Mouse (Mus musculus) adrenal gland, postnatal 14 days (tissue): ENCODE results near the gene Dbil5. TPM values are rescaled to one million over a fixed set of nuclear protein-coding genes. Genes with fewer than 3 reads are reported as not detected.
"Not testable (repeated sequence)": the region's sequence is repeated elsewhere in the genome, so short reads cannot be mapped to it uniquely, and the experiment has no call there.

Experiments
- DNase-seq: peaks from one replicate; pipeline ENCODE4 v3.0.0; 2021; ENCODE audit warnings: mixed read lengths
- long read RNA-seq, 2 experiments: library from polyadenylated mRNA; stranded (forward); transcript quantifications; one replicate each; pipeline ENCODE4 v2.0.0; 2021
- total RNA-seq: library from RNA; stranded (reverse); gene quantifications from 2 replicates; pipeline ENCODE4 v1.2.3, GENCODE M21; 2021

Dbil5 gene
- total RNA-seq = 1.3 TPM in 1 of 2 replicates, not detected in the other
- long read RNA-seq, experiment 1 = 0 reads
- long read RNA-seq, experiment 2 = 0 reads

DNA sequence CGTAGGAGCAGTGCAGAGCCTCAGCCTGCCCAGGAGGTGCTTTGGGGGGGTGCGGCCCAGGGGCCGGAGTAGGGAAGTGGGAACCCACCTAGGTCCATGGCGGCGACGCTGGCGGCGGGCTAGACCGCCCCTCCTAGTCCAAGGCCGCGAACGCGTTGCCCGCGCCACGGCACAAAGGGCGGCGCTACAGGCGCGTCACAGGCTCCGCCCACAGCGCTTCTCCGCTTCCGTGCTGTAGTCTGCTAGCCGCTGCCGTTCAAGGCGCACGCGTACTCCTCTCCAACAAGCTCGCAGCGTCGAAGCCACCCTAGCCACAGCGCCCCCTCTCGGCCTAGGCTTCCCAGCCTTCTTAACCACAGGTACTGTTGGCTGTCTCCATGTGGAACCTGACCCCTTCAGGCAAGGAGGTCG, at the start of gene Dbil5, which contains the start of gene Gemin4:
Dbil5 (plus strand) TSS at position 219 of the 411 bp plus-strand sequence.
Gemin4 (minus strand) TSS at position 275 of the 411 bp plus-strand sequence.
- peak; percentile 99 for DNase-seq

DNA sequence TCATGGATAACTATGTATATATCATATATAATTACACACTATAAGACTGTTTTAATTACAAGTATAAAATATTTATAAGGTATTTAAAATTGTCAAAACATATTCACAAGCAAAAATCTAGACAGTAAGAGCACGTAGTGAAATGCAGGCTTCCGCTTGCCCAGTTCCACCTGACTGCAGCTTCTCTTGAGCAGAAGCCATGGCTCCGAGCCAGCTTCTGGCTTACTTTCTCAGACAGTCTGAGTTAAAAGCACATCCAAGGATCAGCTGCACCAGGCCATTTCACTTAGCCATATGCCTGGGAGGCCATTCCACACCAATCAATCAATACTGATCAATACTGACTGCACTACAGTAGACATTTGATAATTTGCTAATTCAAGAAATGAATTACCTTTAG, 48.4 kb upstream of the Dbil5 start:
- no peak for DNase-seq

DNA sequence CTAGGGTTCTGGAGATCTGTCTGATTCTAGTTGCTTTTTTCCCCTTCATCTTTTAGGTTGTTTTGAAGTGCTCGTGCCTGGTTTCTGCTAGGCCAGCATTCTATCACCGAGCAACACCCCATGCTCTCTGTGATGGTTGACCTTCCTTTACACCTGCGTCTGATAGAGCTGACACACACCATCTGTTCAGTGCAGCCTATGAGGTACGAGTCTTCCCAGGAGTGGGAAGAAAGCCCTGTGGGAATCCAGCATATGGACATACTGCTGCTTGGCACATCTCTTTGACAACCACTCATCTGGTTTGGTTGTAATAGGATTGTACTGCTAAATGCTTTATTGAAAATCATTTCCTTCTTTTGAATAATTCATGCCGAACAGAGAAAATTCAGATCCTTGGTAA, 47.2 kb upstream of the Dbil5 start:
- no peak for DNase-seq

DNA sequence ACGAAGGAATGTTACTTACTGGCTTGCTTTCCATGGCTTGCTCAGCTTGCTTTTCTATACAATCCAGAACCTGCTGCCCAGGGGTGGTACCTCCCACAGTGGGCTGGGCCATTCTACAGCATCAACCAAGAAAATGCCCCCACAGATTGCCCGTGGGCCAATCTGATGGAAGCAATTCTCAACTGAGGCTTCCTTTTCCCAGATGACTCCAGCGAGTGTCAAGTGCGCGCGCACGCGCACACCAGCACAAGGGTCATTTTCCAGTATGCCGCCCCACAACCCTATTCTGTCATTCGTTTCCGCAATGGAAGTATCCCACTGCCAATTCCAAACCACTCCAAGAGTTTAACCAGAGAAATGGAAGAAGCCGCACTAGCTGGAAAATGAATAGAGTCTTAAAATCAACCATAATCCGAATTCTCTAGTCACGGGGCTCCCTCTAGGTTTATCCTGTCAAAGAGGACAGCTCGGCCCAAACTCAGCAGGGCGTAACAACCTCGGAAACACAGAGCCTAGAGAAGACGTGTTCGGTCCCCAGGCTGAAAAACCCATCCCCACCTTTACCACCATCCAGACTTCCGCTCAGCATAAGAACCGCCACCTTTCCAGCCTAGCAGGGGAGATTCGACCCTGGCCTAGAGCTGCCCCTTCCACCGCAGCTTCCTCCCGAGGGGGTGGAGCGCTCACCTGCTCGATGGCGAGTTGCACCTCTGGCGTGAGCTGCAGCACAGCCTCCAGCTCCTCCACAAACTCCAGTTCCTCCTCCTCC, 38.5 kb upstream of the Dbil5 start:
- peak; percentile 69 for DNase-seq

DNA sequence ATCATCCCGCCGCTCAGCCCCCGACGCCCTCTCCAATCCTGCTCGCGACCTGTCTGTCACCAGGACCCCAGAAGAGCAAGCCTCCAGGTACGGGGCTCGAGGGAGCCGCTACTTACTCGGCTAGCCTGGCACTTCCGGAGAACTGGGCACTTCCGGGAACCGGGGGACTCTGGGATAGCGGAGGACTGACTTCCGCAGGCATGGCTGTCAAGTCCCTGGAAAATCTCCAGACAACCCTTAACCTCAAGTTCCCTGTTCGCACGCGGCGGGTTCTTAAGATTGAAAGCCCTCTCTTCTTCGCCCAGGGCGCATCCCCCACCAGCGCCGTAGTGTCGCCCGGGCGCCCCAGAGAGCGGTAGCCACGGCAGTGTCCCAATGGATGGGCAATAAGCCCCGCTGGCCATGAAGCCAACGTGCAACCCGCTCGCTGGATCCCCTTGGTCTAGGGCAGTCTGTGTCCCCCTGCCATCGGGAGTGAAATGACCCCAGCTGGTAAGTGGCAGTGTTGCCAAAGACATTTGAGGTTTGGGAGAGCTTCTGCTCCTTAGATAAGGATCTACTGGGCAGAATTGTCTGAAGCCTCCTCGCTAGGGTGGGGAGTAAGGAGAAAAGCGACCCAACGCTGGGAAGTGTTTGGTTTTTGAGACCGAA, 37.8 kb upstream of the Dbil5 start, which contains the start of the genes Vps53 and Fam57a:
Vps53 (minus strand) TSS at position 153 of the 651 bp plus-strand sequence.
Fam57a (plus strand) TSS at position 177 of the 651 bp plus-strand sequence.
- DNase-seq = peak; percentile 95

DNA sequence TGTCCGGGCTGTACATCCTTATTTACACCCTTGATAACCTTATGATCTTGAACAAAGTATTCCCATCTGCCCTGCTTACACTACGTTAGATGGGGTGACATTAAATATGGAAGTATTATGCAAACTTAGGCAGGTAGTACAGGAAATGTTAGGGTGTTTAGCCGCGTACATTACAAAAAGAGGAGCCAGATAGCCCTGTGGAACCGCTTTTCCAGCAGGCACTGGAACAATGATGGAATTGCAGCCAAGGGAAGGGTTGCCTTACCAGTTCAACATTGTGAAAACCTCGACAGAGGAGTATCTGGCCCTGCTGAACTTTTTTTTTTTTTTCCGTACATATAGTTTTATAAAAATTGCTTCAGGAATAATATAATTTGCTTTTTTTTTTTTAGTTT, 37.3 kb upstream of the Dbil5 start:
- DNase-seq = no peak

DNA sequence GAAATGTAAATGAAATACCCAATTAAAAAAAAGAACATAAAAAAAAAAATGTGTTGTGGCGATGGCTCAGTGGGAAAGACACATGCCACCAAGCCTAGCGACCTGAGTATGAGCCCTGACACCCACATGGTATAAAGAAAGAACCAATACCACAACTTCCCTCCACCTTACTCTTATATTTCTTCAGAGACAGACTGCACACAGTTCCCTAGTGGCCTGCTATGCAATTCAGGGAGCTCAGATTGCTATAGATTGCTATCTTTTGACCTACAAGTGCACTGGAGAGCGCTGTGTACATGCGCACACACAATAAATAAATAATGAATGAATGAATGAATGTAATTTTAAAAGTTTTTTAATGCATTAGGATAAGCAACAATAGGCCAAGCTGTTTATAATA, 33.7 kb upstream of the Dbil5 start:
- no peak for DNase-seq

DNA sequence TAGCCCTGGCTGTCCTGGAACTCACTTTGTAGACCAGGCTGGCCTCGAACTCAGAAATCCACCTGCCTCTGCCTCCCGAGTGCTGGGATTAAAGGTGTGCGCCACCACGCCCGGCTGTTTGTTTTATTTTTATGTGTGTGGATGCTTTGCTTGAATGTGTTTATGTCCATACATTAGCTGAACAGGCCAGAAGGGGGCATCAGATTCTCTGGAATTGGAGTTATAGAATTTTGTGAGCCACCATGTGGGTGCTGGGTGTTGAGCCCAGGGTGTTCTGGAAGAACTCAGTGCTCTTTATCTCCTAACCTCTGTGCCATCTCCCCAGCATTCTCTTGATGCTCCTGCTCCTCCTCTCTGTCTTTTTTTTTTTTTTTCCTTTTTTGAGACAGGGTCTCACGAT, 30.5 kb upstream of the Dbil5 start:
- DNase-seq = no peak

DNA sequence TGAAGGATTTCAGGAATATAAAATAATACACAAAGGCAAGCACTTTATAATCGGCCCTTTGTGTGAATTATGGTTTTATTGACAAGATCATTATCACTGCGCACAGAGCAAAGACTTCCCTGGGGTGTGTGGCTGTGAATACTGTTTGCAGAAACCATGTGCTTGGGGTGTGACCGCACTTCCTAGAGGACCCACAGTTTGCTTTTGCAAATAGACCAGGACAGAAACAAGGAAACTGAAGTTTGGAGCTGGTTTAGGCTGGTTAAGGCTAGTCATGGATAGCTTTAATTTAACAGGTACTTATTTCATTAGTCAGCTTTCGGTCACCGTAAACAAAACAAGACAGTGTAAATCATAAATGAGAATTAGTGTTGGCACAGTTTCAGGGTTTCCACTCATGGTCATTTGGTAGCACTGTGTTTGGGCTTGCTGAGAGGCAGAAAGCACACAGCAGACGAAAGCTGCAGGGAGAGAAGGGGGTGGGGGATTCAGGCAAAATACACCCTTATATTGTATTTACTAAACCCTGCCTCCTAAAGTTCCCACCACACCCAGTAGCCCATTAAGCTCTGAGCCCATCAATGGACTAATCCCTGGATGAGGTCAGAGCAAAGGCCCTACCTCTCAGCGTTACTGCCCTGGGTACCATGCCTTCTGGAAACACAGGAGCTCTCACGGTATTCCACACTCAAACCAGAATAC, 21.0 kb upstream of the Dbil5 start:
- DNase-seq = no peak

DNA sequence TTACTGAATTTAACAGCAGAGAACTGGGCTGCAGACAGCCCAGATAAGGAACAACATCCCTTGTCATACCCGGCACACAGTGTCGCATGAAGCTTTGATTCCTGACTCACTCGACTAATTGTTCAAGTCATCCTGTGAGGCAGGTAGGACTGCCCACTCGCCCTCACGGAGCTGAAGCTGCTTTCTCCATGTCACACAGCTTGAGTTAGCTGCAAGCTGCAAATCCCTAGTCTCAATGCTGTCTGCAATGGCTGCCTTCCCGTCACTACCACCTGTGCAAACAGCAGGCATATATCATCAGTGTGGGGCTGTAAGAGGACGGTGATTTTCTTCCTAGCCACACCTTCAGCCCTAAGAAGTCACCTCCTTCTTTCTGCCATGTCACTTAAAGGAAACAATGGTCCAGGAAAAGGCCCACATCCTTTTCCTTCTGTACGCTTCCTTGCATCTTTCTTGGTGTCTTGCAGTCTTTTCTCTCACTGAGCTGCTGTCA, 20.4 kb upstream of the Dbil5 start:
- no peak for DNase-seq

DNA sequence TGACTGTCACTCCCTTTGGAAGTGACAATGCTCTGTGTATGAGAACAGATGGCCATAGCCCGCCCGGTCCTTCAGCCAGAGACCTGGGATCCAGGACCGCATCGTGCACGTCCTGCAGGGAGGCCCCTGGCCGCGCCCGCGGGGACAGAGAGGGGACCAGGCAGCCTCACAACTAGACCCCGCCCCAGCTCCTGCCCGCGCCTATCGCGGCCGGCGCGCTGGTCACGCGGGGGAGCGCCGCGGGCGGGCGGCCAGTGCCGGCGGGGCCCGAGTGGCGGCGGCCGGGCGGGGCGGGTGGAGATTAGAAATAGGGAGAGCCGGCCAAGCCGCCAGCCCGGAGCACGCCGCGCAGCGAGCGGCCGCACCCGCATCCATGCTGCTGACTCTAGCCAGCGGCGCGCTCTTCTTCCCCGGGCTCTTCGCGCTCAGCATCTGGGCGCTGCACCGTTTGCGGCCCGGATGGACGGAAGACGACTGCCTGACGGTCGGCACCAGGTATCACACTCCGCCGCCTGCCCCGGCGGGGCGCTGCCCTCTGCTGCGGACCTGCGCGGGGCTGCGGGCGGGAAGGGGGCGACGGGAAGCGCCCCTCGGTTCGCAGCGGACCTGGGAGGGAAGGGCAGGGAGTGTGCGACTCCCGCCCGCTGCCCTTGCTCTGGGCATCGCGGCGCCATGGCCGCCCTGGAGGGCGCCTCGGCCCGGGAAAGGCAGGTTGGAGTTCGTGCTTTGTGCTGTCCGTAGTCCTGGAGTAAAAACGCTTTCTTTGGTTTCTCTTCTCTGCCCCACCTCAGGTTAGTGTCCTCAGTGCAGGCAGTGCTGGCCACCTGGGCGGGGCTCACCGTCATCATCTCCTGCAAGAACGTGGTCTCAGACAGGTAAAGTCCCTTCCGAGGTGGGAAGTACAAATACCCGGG, 15.4 kb upstream of the Dbil5 start:
- DNase-seq = peak; percentile 94

DNA sequence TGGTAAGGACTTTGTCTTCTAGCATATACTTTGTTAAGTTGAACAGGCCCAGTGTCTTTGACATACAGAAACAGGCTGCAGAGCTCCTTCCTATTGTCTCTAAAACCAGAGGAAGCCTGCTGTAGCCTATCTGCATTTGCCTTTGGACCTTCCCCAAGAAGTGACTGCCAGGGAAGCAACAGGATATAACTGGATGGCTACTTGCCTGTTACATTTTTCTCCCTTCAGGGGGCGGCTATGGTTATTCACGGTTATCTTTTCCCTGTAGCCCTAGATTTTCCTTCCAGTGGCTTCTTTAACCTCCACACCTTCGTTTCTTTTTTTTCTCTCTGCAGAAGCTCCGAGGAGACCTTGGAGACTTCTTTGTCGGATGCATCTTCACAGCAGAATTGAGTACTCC, 10.6 kb upstream of the Dbil5 start:
- no peak for DNase-seq

DNA sequence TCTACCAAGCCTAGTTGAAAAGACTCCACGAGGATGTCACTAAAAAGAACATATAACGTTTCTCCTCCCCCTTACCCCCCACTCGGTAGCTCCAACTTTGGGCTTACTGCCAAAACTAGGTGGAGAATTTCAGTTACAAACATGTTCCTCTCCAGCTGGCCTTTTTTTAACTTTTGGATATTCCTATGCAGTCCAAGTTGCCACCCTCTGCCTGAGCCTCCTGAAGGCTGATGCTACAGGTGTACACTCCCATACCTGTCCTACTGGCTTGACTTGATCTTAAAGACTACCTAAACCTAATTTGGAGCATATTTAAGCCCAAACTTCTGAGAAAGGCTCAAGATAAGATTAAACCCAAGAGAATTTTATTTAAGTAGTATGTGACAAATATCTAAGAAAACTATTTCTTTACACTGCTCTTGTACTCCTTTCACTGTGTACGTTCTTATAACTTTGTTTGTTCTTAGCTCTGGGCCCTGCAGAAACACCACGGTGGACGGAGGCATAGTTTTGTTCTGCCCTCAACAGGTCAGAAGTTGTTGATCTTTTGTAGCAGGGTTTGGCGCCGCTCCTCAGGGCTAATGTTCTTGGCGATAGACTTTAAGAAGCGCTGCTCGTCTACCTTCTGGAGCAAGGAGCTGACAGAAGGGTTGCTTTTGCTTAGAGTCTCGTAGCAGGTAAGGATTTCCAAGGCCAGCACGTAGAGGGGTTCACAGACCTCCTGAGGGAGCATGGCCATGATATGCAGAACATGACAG, 7.0 kb upstream of the Dbil5 start:
- no peak for DNase-seq

DNA sequence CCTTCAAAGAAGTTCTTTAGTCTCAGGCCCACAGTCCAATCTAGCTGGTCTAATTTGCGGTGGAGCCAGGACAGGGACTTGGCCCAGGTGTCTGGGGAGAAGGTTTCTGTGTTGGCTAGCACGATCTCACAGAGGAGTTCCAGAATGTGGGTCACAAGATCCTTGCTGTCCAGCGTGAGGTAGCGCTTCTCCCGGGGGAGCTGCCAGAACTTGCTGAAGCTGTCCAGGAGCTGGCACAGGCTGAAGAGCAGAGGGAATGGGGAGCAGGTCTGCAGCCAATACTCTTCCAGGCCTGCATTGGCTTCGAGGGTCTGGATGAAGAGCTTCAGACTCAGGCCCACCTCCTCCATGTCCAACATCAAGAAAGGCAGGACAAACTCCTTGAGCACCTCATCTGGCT, 5.8 kb upstream of the Dbil5 start:
- not testable (repeated sequence) for DNase-seq

DNA sequence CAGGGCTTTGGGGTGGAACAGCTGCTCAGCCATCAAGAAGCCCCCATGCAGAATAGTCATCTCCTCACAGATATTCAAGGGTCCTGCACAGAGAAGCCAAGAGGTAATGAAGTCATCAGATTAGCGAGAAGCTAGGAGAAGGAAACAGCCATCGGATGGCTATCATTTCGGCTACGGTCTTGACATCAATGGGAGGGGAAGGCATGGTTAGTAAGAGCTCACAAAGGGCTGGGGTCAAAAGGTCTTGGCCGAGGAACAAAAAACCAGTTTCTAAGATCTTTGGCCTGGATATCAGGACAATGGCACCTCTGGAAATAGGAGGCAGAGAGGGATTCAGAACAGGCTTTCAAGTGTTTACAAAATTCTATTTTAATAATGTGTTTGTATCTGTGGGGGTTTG, 3.6 kb upstream of the Dbil5 start:
- no peak for DNase-seq

DNA sequence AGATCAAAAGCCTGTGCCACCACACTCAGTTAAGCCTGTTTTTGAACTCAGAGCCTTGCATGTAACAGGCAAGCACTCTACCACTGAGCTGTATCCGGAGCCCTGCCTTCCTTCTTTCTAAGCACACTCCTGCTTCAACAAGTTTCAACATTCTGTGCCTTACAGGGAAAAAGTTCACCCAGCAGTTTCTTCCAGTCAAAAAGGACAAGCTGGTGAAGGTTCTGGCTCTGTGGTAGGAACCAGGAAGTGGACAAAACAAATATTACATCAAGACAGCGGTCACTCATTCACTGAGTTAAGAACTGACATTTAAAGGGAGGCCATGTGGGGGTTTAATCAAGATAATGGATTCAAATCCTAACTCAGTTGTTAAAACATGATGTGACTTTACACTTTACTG, 2.4 kb upstream of the Dbil5 start:
- DNase-seq = no peak

DNA sequence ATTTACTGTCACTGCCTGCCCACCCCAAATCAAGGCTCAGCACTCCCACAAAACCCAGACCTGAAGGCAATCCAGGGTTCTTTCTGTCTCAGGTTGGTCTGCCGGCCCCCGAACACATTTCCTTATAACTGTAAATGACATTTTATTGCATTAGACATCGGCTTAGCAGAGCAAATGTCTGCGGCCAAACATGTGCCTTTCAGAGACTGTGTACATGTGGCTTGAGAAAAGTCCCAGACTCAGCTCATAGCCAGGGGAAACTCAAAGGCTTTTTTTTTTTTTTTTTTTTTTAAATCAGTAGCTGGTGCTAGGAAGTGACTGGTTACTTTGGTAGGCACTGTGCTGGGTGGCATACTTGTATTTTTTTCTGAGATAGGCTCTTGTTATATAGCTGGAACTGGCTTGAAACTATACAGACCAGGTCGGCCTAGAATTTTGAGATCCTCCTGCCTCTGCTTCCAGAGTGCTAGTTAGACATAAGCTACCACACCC, 1.3 kb upstream of the Dbil5 start:
- no peak for DNase-seq

DNA sequence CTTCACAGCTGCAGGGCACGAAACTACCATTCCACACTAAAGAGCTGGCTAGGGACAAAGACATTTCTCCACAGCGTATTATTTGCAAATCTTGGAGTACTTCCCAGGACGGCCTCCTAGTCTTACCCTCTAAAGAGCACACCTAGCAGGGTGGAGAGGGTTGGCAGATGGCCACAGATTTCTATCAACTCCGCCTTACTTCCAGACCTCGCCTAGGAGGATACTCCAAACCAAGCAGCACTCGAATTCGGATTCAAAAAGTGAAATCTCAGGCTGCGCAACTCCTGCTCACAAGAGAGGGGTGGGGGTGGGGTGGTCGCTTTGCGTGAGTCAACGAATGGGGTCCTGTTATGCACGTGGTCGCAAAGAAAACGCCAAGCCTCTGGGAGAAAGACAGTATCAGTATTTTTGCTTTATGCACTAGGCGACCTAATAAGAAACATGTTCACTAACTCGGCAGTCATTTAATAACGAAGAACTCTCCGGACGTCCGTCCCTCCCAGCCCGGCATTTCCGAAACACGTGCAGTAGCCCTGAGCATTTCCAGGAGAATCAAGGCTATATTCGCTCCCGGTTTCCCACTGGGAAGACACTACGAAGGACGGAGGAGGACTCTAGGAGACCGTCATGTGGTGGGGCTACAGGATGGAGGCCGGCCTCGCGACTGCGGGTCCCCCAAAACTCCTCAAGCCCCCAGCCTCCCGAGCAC, 573 bp upstream of the Dbil5 start:
- peak; percentile 70 for DNase-seq

DNA sequence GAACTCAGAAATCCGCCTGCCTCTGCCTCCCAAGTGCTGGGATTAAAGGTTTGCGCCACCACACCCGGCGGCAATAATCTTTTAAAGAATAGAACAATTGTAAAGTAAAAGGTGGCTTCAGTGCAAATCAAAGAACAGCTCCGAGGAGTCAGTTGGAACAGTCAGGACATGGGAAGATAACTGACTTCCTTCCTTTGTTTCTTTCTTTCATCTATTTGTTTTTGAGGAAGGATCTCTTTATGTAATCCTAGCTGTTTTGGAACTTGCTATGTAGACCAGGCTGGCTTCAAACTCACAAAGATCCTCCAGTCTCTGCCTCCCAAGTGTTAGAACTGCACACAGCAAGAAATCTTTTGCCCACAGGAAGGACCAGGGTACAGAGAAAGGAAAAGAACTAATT, 7.2 kb downstream of the Dbil5 start:
- DNase-seq = no peak

DNA sequence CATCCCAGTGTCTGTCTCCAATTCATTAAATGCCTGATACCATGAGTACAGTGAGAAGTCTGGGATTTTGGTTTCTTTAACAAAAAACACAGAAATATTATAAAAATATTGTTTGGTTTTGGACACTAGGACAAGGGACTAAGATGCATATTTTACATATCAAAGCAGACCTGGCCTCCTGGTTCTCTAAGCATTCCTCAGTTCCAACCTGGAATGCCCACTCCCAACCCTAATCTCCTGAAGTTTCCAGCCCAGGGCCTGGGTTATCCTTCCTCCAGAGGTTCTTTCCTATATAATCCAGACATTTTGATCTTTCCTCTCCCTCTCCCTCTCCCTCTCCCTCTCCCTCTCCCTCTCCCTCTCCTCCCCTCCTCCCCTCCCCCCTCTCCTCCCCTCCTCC, 7.6 kb downstream of the Dbil5 start:
- no peak for DNase-seq
